Mouse (Mus musculus) adipocyte (in vitro differentiated cells): ENCODE measurements around the gene BC049730.
"Not testable (repeated sequence)": the region's sequence is repeated elsewhere in the genome, so short reads cannot be mapped to it uniquely, and the experiment has no call there.

ENCODE experiments used
- DNase-seq: peaks from one replicate; pipeline ENCODE4 v3.0.0-alpha.2; 2016; ENCODE audit warnings: low spot score

The BC049730 gene

DNA sequence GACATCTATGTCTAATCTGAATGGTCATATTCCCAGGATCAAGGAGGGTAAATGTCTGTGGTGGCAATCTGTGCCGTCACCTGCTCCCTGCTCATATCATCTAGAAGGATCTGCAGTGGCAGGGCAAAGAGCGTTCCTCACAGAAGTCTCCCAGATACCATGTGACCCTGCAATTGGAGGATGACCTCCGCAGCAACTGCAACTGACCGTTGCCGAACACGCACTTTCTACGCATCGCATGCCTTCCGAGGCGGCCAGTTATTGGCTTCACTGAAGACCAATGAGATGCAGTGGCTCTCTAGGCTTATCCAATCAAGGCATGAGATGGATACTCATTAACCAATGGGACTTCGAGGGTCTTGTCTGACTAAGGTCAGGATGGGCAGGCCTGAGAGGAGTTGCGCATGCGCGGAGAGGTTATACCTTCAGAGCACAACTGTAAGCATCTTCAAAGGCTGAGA, at the start of gene BC049730:
Gene BC049730 (plus strand): TSS at position 411 of the 461 bp plus-strand sequence.
- DNase-seq: no peak

DNA sequence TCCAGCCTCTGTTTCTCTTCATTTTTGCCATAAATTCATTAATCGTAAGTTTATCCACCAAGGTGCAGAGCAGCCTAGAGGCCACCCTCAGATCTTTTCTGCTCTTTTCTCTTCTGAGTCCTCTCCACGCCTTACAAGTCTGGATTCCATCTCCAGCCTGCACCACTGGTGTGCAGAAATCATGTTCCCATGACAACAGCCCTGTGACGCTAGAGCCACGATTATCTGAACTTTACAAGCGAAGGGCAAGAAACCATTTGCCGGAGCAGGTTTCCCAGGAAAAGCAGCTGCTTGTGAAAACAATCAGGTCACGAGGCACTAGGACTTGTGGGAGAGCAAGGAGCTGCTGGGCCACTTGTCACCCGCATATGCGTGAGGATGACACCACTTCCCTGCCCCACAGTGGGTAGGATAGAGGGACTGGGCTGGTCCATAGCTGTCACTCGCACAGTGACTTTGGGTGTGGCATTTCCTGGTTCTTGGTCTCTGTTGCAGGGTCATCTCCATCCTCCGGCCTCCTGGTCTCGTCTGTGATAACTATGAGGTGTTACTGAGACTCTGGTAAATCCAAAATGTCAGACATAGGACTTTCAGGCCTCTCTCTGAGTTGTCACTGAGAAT, 49.2 kb upstream of the BC049730 start:
- no peak for DNase-seq

DNA sequence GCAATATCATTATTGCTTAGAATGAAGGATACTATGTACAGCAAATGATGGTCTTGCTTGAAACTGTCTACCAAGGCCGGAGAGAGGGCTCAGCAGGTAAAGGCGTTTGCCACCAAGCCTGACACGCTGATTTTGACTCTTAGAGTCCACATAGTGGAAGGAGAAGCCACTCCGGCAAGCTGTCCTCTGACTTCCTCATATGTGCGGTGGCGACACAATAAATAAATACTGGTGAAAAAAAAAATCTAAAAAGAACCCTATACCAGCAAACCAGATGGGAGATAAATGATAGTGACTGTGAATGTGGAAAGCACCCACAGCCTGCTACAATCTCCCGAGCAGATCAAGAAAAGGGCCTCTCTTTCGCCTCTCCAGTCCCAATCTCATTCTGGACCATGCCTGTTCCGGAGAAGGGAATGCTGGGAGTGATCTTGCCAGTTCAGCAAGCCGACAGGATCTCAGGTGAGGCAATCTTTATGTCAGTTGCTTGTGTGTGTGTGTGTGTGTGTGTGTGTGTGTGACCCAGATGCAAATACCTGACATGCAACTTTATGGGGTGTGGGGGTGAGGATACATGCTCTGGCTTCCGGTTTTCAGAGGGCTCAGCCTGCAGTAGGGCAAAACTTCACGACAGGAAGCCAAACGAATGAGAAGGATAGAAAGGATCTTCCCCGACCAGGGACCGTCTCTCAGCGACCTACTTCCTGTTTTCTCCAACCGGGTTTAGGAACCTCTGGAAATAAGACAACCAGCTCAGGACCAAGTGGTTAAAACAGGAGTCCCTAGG, 47.7 kb upstream of the BC049730 start:
- no peak for DNase-seq

DNA sequence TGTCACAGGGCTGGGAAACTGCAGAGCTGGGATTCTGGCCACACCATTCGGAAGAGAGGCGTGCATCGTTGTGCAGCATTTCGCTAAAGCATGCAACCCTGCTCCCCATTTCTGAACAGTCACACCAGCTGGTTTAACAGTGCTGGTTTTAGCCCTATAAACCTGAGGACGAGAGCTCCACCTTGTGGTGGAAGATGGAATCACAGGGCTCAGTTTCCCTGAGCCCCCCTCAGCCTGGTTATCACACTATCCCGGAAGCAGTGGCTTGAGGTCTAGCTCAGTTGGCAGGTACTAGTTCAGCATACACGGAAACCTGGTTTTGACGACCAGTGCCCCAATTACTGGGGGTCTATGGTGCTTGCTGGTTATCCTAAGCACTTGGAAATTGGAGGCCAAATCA, 46.5 kb upstream of the BC049730 start:
- peak; percentile 63 for DNase-seq

DNA sequence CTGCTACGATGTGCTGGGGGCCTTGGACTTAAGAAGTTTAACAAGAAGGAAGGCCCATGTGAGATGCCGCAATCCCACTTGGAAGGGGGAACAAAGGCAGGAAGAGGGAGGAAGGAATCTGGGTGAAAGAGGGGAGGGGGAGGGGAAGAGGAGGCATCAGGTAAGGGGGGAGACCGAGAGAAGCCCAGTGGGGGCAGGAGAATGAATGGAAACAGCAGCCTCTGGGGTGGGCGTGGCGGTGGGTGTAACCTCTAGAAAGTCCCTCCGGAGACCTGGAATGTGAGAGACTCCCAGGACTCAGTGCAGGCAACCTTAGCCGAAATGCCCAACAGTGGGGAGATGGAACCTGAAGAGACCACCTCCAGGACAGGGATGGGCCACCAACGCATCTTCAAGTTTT, 44.7 kb upstream of the BC049730 start:
- no peak for DNase-seq

DNA sequence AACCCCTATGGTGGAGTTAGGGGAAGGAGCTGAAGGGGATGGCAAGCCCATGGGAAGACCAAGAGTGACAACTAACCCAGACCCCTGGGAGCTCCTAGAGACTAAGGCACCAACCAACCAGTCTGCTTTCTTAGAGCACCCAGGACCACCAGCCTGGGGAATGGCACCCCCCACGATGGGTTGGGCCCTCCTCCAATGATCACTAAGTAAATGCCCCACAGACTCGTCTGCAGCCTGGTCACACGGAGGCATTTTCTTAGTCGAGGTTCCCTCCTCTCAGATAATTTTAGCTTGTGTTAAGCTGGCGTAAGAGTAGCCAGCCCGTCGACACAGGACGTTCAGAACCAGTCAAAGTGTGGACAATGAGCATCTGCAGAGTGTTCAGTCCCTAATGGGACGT, 44.1 kb upstream of the BC049730 start:
- DNase-seq: no peak

DNA sequence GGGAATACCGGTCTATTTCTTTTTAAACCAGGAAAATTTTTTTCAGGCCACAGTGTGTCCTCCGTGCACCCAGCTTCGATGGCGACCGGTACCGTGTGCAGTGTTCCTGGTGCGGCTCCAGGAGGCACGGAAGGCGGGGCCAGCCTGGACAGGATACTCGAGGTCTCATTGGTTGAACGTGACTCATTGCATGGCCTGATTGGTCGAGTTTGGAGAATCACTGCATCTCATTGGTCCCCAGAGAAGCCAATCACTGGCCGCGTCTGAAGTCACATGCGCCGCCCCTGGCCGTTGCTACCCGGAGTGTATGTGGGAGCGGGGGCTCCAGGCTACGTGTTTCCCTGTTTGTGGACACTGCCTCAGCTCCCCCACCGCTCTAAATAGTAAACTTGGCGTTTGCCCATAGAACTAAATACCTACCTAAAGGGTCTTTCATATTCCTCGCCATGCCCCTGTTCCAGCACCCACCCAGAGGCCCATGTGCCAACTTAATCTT, 37.0 kb upstream of the BC049730 start:
- DNase-seq: no peak

DNA sequence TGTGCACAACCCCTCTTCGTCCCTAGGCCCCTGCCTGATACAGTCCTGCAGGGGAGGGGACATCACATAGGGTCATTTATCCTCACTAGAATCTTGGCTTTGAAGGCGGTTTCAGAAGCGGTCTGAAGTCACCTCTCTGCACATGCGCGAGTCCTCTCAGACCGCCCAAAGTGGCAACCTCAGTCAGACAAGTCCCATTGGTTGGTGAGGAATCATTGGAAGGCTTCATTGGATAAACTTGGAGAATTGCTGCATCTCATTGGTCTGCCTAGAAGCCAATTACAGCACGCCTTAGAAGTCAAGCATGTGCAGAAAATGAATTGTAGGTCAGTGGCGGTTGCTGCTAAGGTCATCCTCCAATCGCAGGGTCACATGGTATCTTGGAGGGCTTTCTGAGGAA, 32.5 kb upstream of the BC049730 start, which contains the start of gene Tex101:
Gene Tex101 (minus strand): TSS at position 101 of the 400 bp plus-strand sequence.
- DNase-seq: no peak

DNA sequence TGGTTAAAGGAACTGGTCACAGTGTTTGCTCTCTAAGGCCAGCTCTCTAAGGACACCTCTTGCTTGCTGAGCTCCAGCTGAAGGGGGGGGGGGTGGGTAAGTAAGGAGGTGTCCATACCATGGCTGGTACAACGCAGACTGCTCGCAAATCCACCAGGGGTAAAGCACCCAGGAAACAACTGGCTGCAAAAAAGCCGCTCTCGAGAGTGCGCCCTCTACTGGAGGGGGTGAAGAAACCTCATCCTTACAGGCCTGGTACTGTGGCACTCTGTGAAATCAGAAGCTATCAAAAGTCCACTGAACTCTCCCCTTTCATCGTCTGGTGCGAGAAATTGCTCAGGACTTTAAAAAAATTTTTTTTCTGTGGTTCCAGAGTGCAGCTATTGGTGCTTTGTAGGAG, 24.9 kb upstream of the BC049730 start:
- not testable (repeated sequence) for DNase-seq

DNA sequence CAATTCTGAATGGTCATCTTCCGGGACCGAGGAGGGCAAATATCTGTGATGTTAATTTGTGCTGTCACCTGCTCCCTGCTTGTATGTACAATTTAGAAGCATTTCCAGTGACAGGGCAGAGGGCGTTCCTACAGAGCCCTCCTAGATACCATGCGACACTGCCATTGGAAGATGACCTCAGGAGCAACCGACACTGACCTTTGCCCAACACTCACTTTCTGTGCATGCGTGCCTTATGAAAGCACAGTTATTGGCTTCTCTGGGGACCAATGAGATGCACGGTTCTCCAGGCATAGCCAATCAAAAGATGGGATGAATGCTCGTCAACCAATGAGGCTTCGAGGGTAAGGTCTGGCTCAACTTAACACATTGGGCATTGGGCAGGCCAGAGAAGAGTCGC, 21.5 kb upstream of the BC049730 start:
- DNase-seq: not testable (repeated sequence)

DNA sequence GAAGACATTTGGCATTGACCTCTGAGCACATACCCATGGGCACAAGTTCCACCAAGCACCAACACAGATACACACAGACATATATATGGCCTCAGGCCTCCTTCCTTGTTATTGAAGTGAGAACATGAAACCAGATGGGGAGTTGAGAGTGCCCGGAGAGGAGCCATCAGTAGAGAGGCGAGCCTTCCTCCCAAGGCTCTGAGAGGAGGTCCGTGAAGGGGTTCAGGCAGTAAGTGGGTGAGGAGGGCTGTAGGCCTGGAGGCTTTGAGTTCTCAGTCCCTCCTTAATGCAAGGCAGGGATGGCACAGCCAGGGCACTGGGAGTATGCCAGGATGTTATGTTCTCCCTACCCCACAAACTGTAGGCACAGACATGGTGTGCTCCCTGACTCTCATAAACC, 16.3 kb upstream of the BC049730 start:
- not testable (repeated sequence) for DNase-seq

DNA sequence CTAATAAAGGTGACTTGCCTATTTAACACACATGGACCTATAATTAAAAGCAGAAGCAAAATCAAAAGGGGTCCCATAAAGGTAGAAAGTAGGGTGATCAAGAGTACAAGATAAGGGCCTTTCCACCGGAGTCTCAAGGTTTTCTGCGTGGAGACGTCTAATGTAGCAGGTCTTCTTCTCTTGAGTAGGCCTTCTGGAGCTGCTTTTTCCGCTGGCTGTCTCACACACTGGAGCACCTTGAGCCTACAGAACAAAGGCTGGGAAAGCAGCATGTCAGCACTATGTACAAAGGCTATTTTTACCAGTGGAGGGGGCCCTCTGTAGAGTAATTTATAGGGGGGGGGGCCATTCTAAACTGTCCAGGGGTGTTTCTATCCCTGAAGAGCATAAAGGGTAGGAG, 11.2 kb upstream of the BC049730 start:
- DNase-seq: not testable (repeated sequence)

DNA sequence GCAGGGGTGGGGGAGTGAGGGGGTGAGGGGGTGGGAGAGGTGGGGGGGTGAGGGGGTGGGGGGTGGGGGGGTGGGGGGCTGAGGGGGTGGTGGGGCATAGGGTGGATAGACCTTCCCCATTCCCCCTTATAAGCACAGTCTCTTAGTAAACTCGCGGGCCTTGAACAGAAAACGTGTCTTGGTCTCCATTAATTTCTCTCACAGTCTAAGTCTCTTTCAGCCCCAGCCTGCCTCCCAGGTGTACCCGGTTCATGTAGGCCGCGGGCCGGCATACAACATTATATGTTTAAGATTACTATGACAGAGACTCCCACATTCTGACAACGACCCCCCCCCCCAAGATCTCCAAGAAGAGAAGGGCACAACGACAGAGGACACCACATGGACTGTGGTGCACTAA, 6.2 kb upstream of the BC049730 start:
- DNase-seq: not testable (repeated sequence)

DNA sequence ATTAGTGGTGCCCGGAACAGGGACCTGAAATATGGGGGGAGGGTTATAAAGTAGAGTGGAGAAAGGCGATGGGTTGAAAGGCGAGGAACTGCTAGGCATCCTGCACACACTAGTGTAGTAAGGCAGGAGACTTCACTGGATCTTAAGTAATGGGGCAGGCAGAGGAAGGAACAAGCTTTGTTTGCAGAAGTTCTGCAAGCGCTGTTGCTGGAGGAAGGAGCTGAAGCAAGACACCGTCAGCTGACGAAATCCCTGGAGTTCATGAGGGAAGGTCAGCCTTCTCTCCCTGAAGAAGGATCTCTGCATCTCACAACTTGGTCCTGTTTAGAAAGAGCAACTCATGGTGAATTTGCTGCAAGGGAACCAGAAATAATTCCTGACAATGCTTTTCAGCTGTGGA, 6.0 kb downstream of the BC049730 start:
- DNase-seq: no peak

DNA sequence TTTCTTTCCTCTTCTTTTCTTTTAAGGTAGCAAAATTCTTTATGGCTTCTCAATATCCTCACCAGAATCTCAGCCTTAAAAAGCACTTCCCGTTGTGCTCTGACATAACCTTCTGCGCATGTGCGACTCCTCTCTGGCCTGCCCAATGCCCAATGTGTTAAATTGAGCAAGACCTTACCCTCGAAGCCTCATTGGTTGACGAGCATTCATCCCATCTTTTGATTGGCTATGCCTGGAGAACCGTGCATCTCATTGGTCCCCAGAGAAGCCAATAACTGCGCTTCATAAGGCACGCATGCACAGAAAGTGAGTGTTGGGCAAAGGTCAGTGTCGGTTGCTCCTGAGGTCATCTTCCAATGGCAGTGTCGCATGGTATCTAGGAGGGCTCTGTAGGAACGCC, 17.8 kb downstream of the BC049730 start, which contains the start of gene Gm4763:
Gene Gm4763 (minus strand): TSS at position 101 of the 400 bp plus-strand sequence.
- not testable (repeated sequence) for DNase-seq

DNA sequence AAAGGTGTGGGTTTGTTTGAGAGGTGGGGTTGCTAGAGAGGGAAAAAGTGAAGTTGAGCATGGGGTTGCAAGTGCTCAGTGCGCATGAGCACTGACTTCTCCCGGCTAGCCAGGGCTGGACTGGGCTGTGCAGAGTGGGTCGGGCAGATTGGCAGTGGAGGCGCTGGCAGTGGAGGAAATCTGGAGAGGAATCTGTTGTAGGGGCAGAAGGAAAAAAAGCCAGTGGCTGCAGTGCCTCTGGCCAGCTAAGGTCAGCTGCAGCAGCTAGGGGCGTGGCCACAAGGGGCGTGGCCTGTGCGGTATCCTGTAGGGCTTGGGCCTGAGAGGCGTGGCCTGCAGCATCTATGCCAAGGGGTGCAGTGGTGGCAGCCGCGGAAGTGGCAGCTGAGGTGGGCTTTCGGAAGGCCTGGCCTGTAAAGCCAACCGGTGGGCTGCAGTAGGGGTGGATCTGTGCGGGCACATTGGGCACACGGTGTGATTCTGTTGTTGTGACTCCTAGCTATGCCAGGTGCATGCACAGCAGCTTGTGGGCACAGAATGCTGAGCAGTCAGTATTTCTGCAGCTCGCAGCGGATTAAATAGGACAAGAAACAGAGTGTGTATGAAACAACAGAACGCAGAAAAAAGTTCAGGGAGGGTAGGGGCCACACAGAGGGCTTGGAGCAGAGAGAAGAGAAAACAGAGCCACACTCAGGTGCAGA, 27.1 kb downstream of the BC049730 start:
- DNase-seq: no peak

DNA sequence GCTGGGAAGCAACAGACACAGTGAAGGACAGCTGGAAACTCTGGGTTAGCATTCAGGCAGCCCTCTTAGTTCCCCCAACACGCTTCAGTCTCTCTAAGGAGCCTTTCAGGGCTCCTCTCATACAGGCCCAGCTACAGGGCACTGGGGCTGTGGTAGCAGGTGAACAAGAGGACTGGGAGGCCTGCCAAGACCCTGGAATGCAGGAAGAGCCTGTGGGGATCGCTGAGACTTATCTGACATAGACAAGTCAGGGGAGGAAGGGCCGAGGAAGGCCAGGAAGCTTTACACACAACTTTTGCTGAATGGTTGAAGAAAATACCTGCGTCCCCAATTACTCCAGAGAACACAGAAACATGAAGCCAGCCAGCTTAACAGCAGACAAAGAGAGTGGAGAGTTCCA, 41.7 kb downstream of the BC049730 start:
- no peak for DNase-seq

DNA sequence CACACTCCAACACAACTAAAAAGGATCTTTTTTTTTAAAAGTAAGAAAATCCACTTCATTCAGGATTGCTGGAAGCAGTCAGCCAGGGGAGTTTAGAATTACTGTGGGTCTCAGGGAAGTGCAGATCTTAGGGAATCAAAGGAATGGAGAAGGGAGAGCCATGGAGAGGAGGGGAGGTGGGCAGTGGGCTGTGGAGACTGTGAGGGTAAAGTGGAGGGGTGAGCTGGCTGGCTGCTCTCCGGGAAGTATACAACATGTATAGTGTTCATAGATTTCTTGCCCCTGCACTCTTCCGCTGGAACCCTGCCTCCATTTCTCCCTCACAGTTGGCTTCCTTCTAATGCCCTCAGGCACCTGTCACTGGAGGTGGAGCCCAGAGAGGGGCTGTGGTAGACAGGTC, 42.6 kb downstream of the BC049730 start:
- no peak for DNase-seq

DNA sequence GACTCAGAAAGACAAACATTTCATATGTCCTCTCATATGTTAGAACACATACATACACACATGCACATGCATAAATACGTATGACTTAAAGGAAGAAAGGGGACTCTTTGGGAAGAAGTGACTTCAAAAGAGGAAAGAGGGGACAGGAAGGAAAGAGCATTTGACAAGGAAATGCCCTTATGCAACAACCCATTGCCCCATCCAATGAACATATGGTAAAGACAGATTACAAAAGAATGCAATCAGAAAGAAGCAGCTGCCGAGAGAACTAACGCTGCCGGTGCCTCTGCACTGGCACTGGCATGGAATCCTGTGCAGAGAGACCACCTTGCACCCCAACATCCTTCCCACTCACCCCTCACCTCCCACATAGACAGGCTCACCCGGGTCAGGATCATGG, 44.4 kb downstream of the BC049730 start:
- no peak for DNase-seq

DNA sequence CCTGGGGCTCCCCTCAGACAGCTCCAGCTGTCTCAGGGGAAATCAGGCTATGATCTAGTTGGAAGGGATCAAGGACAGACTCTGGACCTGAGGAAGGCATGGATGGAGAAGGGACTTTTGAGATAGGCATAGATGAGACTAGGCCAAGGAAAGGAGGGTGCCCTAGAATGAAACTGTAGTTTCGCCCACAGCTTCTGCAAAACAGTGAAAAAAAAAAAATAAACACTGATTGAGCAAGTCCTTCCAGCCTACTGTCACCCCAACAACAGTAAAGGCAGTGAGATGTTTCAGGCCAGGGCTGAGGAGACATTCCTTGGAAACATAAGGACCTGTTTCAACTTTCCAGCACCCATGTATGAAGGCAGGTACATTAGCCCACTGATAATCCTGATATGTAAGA, 49.5 kb downstream of the BC049730 start:
- DNase-seq: no peak

DNA sequence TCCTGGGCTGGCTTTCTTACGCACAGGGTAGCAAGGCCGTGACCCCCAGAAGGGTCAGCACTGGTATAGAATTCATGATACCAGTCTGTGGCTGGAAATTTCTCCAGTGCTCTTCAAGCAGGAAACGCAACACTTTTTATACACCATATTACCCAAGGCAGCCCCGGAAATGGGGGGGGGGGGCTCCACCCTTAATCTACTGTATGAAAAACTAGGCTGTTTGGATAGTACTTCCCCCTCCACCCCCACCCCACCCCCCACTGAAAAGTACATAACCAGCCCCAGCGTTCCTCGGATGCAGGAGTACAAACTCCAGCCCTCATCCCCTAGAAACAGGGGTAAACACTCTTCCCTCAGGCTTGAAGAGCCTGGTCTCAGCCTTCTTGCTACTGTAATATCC, 51.2 kb downstream of the BC049730 start, which contains the start of gene Cd177:
Gene Cd177 (minus strand): TSS at position 101 of the 400 bp plus-strand sequence.
- DNase-seq: no peak

DNA sequence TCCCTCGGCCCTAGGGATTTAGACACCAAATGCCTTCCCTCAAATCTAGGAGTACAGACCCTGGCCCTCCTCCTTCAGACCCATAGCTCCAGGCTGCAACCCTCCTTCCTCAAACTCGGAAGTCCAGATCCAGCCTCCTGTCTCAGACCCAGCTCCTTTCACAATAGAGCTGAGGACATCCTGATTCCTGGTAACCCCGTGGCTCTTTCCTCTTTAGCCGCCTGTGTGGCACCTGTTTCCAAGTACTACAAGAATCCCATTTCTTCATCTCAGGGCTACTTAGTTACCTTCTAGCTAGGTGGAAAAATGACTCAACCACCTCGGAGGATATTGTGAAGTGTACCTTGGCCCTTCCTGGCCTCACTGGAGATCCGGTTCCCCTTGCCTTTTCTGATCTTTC, 52.1 kb downstream of the BC049730 start:
- DNase-seq: no peak

DNA sequence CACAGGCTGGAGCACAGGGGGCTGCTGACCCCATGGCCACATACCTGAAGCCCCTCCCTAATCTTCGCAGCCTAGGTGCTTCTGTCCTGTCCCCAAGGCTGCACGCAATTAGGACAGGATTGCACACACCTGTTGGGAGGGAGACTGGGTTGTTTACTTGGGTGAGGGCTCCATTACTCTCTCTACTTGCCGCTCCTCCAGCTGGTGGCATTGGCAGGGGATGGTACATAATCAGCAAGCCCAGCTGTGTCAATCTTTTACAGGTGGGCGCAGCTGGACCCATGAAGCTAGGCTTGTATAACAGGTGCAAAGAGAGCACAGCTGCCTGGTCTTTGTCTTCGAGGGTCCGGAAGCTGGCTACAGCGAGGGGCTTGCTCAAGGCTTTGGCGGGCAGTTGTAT, 53.5 kb downstream of the BC049730 start:
- no peak for DNase-seq
